Mouse (Mus musculus) heart, embryonic 15.5 days (tissue): ENCODE data around the gene Mrrf. TPM values are rescaled to one million over a fixed set of nuclear protein-coding genes. Genes with fewer than 3 reads are reported as not detected.

Source experiments
- ATAC-seq: fragments of 200-750 bp; cut with Nextera tagmentation; replicated peaks from 2 replicates; pipeline ENCODE4 v1.8.0; 2017; ENCODE audit warnings: low read depth, moderate TSS enrichment; ENCODE audit not compliant: insufficient number of reproducible peaks, insufficient read depth, low FRiP score
- H3K27ac ChIP-seq: fragments of 300-500 bp; sonication (generic); 2 replicates; pipeline ENCODE4 v1.5.1; 2015; ENCODE audit warnings: mild to moderate bottlenecking, inconsistent platforms
- H3K27me3 ChIP-seq: fragments of 300-500 bp; sonication (generic); 2 replicates; pipeline ENCODE4 v1.6.1; 2015; ENCODE audit warnings: inconsistent platforms
- H3K36me3 ChIP-seq: fragments of 300-500 bp; sonication (generic); 2 replicates; pipeline ENCODE4 v1.6.1; 2015; ENCODE audit warnings: mild to moderate bottlenecking, inconsistent platforms
- H3K4me1 ChIP-seq: fragments of 300-500 bp; sonication (generic); replicated peaks from 2 replicates; pipeline ENCODE4 v1.6.1; 2015; ENCODE audit warnings: inconsistent platforms
- H3K4me2 ChIP-seq: fragments of 300-500 bp; sonication (generic); 2 replicates; pipeline ENCODE4 v1.6.1; 2015; ENCODE audit warnings: inconsistent platforms, mild to moderate bottlenecking, moderate library complexity
- H3K4me3 ChIP-seq: fragments of 300-500 bp; sonication (generic); 2 replicates; pipeline ENCODE4 v1.5.1; 2015; ENCODE audit warnings: mild to moderate bottlenecking, inconsistent platforms
- H3K9ac ChIP-seq: fragments of 300-500 bp; sonication (generic); 2 replicates; pipeline ENCODE4 v1.6.1; 2015; ENCODE audit warnings: mild to moderate bottlenecking, inconsistent platforms
- H3K9me3 ChIP-seq: fragments of 300-500 bp; sonication (generic); replicated peaks from 2 replicates; pipeline ENCODE4 v1.6.1; 2016; ENCODE audit warnings: inconsistent platforms
- WGBS: fragments of 180-500 bp; shearing (Covaris S2); methylation state at CpG from one replicate; pipeline ENCODE4 v1.1.7; 2015; ENCODE audit warnings: mixed read lengths; 5-methylcytosine and 5-hydroxymethylcytosine counted together
- polyA plus RNA-seq: library from polyadenylated mRNA; unstranded; fragments of >200 nt; fragmentation: Nextera tagmentation; extraction: Ambion mirVana; gene quantifications from 2 replicates; pipeline ENCODE4 v1.2.1, GENCODE M21; 2015

Gene Mrrf
- polyA plus RNA-seq, 1 experiment from 2014 or later = 38.6 TPM

DNA sequence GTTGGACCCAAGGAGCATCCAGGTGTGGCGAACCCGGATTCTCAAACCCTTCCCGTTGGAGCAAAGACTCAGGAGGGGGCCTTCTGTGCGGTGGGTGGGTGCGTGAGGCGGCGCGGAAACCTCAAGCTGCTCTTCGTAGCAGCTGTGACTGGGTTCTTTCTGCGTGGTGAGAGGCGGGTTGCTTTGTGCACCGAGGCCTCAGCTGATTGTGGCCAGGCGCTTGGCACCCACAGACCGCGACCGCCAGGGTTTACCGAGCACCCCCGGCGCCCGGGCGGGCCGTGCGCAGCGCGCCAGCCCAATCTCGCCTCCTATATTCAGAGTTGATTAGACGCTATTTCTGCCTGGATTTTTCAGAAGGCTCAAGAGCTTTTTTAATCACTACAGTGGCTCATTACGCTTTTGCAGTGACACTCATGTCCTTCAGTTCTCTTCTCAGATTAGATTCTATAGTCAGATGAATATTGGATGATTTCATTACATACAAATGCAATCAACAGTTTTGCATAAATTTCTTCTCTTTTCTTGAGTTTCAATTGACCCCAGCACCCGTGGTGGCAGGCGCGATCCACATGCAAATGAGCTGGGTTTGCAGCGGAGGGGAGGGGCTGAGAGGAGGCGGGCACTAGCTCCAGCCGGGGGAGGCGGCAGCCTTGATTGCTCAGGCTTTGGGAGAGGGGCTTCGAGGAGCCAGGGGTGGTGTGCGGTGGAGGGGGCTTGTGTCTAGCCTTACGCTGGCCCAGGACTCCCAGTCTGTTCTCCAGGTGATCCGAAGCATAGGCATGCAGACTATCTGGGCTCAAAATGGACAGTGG lies 67.0 kb downstream of the Mrrf start:
- Histone ChIP-seq H3K9ac (peak overlapping the region; percentile 55), H3K27me3 (peaks cover 47% of the 10 kb centered on the region), H3K4me3 (peak overlapping the region; percentile 49), H3K36me3 (no peaks in the 10 kb centered on the region), H3K9me3 (no peaks in the 10 kb centered on the region), H3K4me1 (peaks cover 30% of the 10 kb centered on the region), H3K27ac (no peak overlapping the region), H3K4me2 (peak overlapping the region; percentile 90)
- 0 out of 2 replicates have a peak, but pooled peaks have one; percentile 19 for ATAC-seq
- 2% methylated on average over 39 of the region's 39 CpGs for WGBS

DNA sequence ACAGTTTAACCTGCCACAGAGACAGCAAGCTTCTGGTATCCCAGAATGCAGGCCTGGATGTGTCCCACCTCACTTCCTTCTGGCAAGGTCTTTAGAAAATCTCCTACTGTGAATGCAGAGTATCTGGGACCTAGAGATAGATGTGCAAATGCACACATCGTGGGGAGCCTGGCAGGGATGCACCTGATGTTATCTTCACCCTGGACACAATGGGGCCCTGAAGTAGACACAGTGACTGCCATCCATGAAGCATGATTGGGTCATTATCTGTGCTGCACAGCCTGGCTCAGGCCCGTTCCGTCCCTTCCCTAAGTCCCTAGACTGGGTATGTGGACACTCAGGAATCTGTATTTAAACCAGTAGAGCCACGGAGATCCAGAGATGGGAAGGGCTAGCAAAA lies 68.4 kb downstream of the Mrrf start:
- Histone ChIP-seq H3K27me3 (peaks cover 54% of the 10 kb centered on the region), H3K4me2 (no peak overlapping the region), H3K36me3 (no peaks in the 10 kb centered on the region), H3K9ac (no peak overlapping the region), H3K27ac (no peak overlapping the region), H3K9me3 (no peaks in the 10 kb centered on the region), H3K4me1 (peaks cover 20% of the 10 kb centered on the region), H3K4me3 (no peak overlapping the region)
- no peak for ATAC-seq
- WGBS = 63% methylated on average over 4 of the region's 4 CpGs

DNA sequence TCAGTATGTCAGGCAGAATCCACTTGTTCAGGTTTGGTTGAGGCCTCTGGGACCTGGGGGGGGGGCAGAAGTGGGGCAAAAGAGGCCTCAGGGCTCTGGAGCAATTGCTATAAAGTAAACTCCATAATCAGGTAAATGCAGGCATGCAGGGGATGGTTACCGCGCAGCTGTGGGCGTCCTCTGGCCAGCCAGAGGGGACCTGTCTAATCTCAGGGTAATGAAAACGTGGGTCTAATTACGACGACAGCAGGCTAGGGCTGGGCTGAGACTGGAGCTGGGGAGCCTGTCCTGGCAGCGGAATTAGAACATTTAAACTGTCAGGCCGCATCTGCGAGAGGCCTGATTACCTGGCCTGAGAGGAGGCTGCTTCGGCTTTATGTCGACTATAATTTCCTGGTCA lies 70.9 kb downstream of the Mrrf start:
- Histone ChIP-seq H3K9me3 (no peaks in the 10 kb centered on the region), H3K27me3 (peaks cover 64% of the 10 kb centered on the region), H3K27ac (no peak overlapping the region), H3K36me3 (no peaks in the 10 kb centered on the region), H3K4me3 (no peak overlapping the region), H3K4me2 (no peak overlapping the region), H3K9ac (no peak overlapping the region), H3K4me1 (peaks cover 31% of the 10 kb centered on the region)
- 65% methylated on average over 11 of the region's 11 CpGs for WGBS
- no peak for ATAC-seq

DNA sequence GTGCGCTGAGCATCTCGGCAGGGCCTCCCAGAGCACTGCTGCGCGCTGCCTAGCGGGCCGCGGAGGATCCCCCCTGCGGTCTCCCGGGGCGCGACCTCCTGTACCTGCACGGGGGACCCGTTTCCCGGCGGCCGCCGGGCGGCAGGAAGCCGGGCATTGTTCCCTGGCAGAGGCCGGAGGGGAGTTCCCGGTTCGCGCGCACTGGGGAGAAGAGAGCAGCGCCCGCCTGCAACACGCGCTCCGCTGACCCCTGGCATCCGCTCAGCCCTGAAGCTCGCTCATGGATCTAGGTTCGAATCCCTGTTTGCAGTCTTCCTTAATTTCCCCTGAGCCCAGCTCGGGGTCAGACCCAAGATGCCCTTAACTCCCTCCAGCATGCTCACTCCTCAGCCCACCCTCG lies 74.6 kb downstream of the Mrrf start:
- Histone ChIP-seq H3K9me3 (no peaks in the 10 kb centered on the region), H3K4me1 (peaks cover 38% of the 10 kb centered on the region), H3K27me3 (peaks cover 33% of the 10 kb centered on the region), H3K36me3 (no peaks in the 10 kb centered on the region), H3K4me3 (peak overlapping the region; percentile 31), H3K27ac (no peak overlapping the region), H3K4me2 (peak overlapping the region; percentile 51), H3K9ac (no peak overlapping the region)
- WGBS = 8% methylated on average over 34 of the region's 34 CpGs
- no peak for ATAC-seq

DNA sequence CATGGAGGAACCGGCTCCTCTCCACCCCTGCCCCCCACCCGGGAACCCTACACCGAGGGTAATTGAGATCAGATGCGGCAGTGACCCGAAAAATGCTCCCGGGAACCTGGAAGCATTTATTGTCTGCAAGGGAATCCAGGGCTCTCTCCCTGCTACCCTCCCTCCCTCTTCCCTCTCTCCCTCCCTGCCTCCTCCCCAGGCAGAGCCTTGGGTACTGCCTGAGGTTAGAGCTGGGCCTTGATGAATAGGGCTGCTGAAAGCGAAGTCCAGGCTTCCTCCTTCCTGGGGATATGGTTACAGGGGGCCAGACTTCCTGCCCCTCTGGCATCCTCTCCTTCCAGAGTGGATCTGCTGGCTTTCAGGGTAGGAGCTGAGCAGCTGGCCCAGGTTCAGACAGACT lies 75.6 kb downstream of the Mrrf start:
- H3K9me3 ChIP-seq = no peaks in the 10 kb centered on the region
- H3K27me3 ChIP-seq = peaks cover 30% of the 10 kb centered on the region
- H3K27ac ChIP-seq = no peak overlapping the region

DNA sequence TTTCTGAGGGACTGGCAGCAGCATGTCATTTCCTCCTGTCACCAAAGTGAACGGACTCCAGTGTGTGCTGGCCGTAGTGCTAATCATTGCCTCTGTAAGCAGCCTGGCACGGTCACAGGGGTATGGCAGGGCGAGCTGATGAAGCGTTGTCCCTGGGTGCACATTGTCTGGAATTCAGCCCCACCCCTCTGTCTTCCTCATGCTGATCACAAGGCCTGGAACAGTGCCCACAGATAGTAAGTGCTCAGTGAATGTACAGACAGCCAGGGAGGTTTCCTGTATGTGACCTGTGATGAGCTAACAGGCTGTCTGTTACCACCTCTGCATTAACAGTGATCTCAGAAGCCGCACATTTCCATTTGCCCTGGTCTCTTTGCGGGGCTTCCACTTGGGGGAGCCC lies 76.9 kb downstream of the Mrrf start:
- H3K36me3 ChIP-seq = no peaks in the 10 kb centered on the region
- peak overlapping the region; percentile 74 for H3K27ac ChIP-seq
- peaks cover 60% of the 10 kb centered on the region for H3K4me1 ChIP-seq
- peak overlapping the region; percentile 14 for H3K4me2 ChIP-seq
- H3K9ac ChIP-seq = no peak overlapping the region
- H3K27me3 ChIP-seq = peaks cover 30% of the 10 kb centered on the region
- no peaks in the 10 kb centered on the region for H3K9me3 ChIP-seq
- ATAC-seq = peak; percentile 71
- WGBS = 18% methylated on average over 7 of the region's 7 CpGs
- H3K4me3 ChIP-seq = no peak overlapping the region

More for the DNA sequence above, 75.6 kb downstream of the Mrrf start:
- Histone ChIP-seq H3K36me3 (no peaks in the 10 kb centered on the region), H3K9ac (no peak overlapping the region), H3K4me2 (no peak overlapping the region), H3K4me3 (no peak overlapping the region), H3K4me1 (peaks cover 47% of the 10 kb centered on the region)
- ATAC-seq = no peak
- WGBS = 50% methylated on average over 7 of the region's 7 CpGs

DNA sequence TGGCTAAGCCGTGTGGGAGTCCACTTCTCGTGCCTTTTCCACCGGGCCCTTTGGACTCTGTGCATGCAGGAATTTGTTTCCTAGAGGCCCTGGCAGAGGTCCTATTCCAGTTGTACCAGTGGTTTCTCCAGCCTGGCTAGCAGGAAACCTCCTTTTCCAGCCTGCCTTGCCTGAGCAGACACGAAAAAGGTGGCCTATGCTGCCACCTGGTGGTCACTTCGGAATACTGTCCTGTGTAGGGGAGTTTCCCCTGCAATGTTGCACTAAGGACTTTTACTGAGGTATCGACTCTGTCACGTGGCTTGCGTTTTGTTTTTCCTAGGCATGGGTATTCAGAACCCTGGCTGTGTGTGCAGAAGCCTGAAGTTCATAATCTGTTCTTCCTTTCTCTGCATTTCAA lies 77.8 kb downstream of the Mrrf start:
- H3K4me1 ChIP-seq = peaks cover 61% of the 10 kb centered on the region
- H3K9ac ChIP-seq = no peak overlapping the region
- H3K9me3 ChIP-seq = no peaks in the 10 kb centered on the region
- ATAC-seq = peak; percentile 53
- H3K27me3 ChIP-seq = peaks cover 28% of the 10 kb centered on the region
- 5% methylated on average over 8 of the region's 8 CpGs for WGBS
- H3K4me2 ChIP-seq = peak overlapping the region; percentile 52
- H3K27ac ChIP-seq = peak overlapping the region; percentile 74
- 0 out of 2 replicates have a peak overlapping the region, but pooled peaks have one; percentile 20 for H3K4me3 ChIP-seq
- H3K36me3 ChIP-seq = no peaks in the 10 kb centered on the region

DNA sequence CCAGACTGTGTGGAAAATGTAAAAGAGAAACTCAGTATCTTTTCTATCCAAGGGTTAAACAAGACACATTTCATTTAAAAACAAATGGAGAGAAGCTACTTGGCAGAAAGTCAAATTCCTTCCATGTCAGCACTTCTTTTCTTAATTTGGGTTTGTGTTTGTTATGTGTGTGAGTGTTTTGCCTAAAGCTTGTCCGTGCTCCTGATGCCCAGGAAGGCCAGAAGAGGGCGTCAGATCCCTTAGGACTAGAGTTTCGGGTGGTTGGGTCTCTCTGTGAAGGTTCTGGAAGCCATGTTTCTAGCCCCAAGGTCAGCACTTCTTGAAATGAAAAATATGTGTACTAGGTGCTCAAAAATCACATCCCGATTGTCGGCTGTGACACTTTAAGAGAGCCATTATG lies 78.2 kb downstream of the Mrrf start:
- Histone ChIP-seq H3K27me3 (peaks cover 24% of the 10 kb centered on the region), H3K36me3 (no peaks in the 10 kb centered on the region), H3K27ac (no peak overlapping the region), H3K9me3 (no peaks in the 10 kb centered on the region), H3K4me3 (0 out of 2 replicates have a peak overlapping the region, but pooled peaks have one; percentile 20), H3K4me1 (peaks cover 61% of the 10 kb centered on the region), H3K9ac (no peak overlapping the region), H3K4me2 (peak overlapping the region; percentile 52)
- 63% methylated on average over 5 of the region's 5 CpGs for WGBS
- ATAC-seq = no peak

DNA sequence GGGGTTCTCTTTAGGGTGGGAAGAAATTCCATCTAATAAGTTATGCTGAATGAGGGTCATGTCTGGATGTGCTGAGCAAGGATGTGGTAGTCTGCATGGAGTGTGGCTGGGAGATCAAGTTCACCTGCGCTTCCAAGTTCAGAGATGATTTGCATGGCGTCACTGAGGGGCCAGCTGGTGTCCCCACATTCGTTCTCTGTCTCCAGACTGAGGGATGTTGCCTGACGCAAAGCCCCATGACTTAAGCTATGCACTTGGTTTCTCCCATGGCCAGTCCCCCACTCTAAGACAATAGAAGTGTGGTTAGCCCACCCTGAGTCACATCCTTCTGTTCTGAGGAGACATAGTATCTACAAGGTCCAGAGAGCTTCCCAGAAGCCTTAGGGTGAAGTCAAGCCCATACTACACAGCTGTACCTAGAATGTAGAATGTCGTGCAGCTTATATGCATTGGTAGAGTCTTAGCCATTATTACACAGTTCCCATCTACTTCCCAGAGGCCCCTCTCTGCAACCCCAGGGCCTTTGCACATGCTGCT lies 79.1 kb downstream of the Mrrf start:
- no peak for ATAC-seq
- Histone ChIP-seq H3K4me1 (peaks cover 61% of the 10 kb centered on the region), H3K27ac (no peak overlapping the region), H3K9ac (no peak overlapping the region), H3K27me3 (peaks cover 16% of the 10 kb centered on the region), H3K9me3 (no peaks in the 10 kb centered on the region), H3K36me3 (no peaks in the 10 kb centered on the region), H3K4me2 (no peak overlapping the region), H3K4me3 (no peak overlapping the region)
- WGBS = 80% methylated on average over 5 of the region's 5 CpGs

DNA sequence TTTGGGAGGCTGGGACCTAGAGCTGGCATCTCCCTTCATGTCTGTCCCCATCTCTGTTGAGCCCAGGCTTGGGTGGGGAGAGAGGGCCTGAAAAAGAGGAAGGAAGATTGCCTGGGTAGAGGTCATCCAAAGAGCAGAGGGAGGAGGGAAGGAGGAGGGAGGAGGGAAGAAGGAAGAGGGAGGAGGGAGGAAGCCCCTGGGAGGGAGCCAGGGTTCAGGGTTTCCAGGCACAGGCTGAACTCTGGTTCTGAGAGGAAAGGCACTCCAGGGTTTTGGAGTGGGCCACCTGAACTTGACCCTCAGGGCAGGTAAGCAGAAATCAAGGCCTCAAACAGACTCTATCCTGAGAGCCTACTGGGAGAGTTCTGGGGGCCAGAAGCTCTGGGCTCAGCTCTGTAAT lies 80.4 kb downstream of the Mrrf start:
- Histone ChIP-seq H3K27me3 (peaks cover 5% of the 10 kb centered on the region; the same call in 1 of the 2 replicates), H3K4me3 (0 out of 2 replicates have a peak overlapping the region, but pooled peaks have one; percentile 5)

DNA sequence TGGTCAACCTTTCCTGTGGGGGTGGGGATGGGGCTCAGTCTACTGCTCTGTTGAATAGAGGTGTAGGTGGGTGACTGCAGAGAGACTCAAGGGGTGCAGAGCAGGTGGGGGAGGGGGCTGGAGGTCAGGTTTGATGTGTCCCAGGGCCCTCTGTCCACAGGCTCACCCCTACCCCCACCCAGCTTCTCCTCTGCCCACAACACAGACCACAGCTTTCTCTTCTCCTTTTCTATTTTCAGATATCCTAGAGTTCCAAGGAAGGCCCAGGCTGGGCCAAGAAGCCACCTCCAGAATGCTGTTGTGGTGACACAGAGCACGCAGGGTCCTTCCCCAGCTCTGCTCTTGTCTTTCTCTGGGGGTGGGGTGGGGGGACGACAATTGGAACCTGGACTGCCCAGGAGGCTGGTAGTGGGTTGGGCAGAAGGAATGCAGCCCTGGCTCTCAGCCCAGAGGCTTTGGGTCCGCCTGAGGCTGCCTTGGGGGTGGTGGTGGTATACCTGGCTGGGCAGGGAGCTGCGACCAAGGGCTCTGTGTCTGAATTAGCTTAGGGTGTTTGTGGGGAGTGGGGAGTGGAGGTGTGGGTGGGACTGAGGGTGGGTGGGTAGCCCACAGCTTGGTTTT lies 80.9 kb downstream of the Mrrf start:
- 0 out of 2 replicates have a peak, but pooled peaks have one; percentile 15 for ATAC-seq
- peak overlapping the region; percentile 43 for H3K4me2 ChIP-seq
- peak overlapping the region; percentile 65 for H3K27ac ChIP-seq
- H3K36me3 ChIP-seq = no peaks in the 10 kb centered on the region
- WGBS = 20% methylated on average over 4 of the region's 4 CpGs
- no peaks in the 10 kb centered on the region for H3K9me3 ChIP-seq
- peaks cover under 1% of the 10 kb centered on the region; the same call in 1 of the 2 replicates for H3K27me3 ChIP-seq
- H3K9ac ChIP-seq = peak overlapping the region; percentile 20; the same call in 1 of the 2 replicates
- H3K4me1 ChIP-seq = peaks cover 48% of the 10 kb centered on the region
- H3K4me3 ChIP-seq = 0 out of 2 replicates have a peak overlapping the region, but pooled peaks have one; percentile 5

More for the DNA sequence above, 80.4 kb downstream of the Mrrf start:
- no peak overlapping the region for H3K9ac ChIP-seq
- peaks cover 53% of the 10 kb centered on the region for H3K4me1 ChIP-seq
- peak overlapping the region; percentile 43 for H3K4me2 ChIP-seq
- no peaks in the 10 kb centered on the region for H3K9me3 ChIP-seq
- no peaks in the 10 kb centered on the region for H3K36me3 ChIP-seq
- peak overlapping the region; percentile 65 for H3K27ac ChIP-seq
- ATAC-seq = no peak
